Mouse (Mus musculus) layer of hippocampus, adult 11-12 months (tissue): ENCODE measurements around the gene 4930442H23Rik.
"Not testable (repeated sequence)": the region's sequence is repeated elsewhere in the genome, so short reads cannot be mapped to it uniquely, and the experiment has no call there.

Experiments
- DNase-seq: peaks from one replicate; pipeline ENCODE4 v3.0.0; 2022; ENCODE audit warnings: low spot score

The 4930442H23Rik gene

DNA sequence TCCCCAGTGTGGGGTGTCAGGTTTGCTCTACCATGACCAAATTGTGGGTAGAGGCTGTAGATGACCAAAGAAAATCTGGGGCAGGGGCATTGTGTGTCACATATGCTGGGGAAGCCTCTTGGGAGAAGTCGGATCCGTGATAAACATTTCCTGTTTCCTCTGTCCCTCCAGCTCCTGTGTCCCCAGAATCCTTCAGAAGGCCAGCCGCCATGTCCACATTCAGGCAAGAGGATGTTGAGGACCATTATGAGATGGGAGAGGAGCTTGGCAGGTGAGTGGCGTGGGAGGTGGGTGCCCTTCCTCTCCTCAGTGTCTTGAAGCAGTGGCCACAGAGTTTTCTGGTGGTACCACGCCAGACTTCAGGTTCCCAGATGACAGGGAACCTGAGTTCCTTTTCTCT lies at the start of gene 4930442H23Rik:
TSS of gene 4930442H23Rik (minus strand) at position 45 of the 400 bp plus-strand sequence.
- no peak for DNase-seq

DNA sequence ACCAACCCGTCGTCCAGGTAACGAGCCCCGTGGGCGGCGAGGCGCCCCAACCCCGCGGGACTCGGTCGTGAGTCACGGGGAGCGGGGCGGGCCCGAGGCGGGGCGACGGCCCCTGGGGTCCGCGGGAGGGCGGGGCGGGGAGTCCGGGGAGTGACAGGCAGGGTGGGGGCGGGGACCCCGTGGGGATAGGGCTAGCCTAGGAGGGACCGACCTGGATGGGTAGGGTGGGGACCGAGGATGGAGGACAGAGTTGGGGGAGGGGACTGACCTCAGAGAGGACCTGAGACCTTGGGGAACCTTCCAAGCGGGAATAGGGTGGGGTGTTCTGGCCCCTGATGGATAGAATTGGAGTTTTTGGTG lies 49.6 kb upstream of the 4930442H23Rik start:
- DNase-seq: no peak

DNA sequence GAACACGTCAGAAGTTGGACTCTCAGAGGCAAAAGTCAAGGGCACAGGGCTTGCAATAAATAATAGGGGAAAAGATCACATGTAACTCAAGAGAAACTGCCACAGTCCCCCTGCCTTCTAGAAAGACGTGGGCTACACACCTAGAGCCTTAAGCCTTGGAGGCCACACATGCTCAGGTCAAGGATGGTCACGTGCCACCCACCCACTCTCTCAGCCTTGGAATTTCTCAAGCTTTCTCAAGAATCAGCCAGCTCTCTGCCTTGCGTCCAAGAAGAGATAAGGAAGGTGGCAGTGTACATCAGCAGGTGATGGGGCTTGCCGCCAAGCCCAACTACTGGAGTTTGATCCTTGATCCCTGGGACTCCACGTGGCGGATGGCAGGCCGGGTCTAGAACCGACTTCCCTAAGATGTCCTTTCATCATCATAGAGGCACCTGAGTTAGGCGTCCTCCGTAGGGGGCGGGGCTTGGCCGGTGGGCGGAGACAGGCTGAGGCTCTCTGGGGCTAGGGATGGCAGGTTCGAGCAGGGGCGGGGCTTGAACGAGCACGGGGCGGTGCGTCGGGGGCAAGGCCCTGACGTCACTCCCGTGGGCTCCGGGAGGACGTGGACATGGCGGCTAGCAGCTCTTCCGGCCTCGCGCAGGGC lies 49.1 kb upstream of the 4930442H23Rik start, which contains the start of gene Zfr2:
TSS of gene Zfr2 (plus strand) at position 576 of the 646 bp plus-strand sequence.
- peak; percentile 93 for DNase-seq

DNA sequence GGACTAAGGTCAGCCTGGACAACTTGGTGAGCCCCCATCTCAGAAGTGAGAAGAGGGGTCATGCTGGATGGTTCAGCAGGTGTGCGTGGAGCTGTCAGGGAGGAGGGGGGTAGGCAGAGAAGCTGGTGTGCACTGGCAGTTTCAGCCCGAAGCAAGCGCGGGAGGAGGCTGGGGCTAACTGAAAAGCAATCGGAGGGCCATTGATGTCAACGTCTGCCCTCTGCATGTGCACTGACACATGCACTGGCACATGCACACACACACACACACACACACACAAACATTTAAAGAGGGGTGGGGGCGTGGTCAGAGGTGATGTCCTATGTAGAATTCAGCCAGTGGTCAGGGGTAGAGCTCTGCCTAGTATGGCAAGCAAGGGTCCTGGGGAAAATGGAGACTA lies 47.8 kb upstream of the 4930442H23Rik start:
- DNase-seq: peak; percentile 10

DNA sequence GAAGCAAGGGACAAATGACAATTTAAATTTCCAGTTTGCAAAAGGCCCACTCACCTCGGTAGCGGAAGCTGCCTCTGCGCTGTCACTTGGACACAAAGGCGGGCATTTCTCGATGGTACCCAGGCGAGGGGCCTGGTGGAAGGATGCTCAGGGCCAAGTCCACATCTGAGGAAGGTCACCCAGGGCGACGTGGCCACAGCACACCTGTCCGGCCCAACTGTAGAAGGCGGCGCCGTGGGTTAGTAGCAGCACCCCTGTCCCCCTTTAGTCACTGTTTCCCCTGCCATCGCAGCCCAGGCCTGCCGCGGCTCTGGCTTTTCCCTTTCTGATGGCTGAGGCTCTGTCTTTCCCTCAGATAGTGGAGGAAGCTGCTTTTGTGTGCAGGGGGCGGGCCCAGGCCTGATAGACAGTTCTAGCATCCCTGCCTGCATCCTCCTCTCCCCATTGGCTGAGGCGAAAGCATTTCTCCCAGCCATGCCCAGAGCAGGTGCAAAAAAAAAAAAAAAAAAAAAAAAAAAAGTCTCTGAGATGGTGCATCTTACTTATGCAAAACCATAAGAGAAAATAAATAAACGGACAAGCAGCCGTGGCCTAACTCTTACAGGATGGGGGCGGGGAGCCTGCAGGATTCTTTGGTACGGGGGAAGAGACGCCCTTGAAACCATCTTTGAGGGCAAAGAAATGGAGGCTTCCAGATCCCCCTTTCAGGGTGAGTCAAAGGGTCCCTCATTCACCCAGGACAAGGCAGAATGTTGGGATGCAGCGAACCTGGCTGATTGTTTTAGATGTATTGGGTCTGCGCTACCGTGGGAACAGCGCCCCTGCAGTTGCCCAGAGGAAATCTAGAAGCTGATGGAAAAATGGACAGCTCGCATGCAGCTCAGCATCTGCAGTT lies 47.0 kb upstream of the 4930442H23Rik start, which contains the start of gene Atcay:
TSS of gene Atcay (minus strand) at position 396 of the 895 bp plus-strand sequence.
- peak; percentile 83 for DNase-seq

DNA sequence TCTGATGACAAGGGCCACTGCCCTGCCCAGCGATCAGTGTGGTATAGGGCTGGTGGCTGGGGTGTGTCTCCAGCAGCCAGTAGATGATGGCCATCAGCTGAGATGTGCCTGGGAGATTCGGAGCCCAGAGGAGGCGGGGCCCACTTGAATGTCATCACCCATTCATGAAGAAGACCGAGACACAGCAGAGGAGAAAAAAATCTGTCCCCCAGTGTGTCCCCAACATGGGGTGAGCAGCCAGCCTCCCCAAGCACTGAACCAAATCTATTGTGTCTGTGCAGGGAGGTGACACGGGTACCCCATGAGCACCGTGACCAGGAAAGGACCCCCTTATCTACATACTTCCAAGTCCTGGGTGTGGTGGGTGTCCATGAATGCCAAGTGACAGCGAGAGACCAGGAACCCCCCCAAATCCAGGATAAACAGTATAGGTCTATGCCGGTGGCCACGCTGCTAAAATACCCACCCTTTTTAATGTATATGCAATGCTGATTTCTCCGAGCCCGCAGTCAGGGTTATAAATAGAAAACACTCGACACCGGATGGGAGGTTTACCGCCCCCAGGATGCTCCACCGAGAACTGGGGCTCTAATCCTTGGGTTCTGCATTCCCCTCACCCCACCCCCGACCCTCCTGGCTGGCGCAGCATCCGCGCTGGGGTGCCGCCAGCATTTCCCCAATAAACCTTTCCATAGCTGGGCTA lies 46.2 kb upstream of the 4930442H23Rik start:
- DNase-seq: peak; percentile 39

DNA sequence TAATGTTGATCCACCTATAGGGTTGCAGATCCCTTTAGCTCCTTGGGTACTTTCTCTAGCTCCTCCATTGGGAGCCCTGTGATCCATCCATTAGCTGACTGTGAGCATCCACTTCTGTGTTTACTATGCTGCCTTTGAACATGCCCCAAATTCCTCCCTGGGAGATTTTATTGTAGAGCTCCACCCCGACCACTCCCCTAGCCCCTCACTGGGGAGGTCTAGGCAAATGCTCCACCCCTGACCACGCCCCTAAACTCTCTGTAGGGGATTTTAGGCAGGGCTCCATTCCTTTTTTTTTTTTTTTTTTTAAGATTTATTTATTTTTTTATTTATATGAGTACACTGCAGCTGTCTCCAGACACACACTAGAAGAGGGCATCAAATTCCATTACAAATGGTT lies 40.1 kb upstream of the 4930442H23Rik start:
- not testable (repeated sequence) for DNase-seq

DNA sequence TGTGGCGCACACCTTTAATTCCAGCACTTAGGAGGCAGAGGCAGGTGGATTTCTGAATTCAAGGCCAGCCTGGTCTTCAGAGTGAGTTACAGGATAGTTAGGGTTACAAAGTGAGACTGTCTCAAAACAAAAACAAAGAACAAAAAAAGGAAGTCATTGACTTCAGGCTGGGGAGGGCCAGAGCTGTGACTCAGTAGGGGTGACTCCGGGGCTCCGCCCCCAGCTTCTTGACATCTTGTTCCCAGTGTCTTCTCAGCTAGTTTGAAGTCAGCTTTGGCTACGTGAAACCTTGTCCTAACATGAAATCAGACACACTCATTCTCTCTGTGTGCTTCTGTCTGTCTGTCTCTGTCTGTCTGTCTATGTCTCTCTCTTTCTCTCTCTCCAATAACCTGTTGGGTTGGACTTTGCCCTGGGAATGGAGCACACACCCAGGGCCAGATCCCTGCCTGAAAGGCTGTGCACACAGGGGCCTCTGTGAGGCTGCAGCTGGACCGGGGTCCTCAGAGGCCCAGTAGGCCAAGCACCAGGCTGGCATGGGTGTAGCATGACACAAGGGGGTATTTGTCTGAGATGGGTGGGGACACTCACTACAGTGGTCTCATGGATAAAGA lies 37.9 kb upstream of the 4930442H23Rik start:
- no peak for DNase-seq

DNA sequence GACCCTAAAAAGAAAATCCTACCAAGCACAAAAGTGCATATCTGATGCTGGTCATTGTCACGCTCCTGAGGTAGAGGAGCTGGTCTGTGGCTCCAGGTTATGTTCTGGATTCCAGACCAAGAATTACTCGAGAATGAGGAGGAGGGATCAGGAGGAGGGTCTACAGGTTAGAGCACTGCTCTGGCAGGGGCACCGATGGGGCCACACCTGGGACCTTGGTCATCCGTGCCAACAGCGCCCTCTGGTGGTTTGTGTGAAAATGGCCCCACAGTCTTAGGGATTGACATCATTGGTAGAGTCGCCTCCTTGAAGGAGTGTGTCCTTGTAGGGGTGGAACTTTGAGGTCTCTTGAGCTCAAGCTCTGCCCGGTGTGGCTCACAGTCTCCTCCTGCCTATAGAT lies 34.3 kb upstream of the 4930442H23Rik start:
- no peak for DNase-seq

DNA sequence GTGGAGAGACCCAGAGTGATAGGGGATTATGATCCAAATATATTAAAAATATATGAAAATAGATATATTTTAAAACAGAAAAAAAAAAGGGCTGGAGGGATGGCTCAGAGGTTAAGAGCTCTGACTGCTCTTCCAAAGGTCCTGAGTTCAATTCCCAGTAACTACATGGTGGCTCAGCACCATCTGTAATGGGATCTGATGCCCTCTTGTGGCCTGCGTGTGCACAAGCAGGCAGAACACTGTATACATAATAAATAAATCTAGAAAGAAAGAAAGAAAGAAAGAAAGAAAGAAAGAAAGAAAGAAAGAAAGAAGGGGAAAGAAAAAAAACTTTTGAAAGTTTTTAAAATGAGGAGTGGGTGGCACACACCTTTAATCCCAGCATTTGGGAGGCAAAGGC lies 33.6 kb upstream of the 4930442H23Rik start:
- not testable (repeated sequence) for DNase-seq

DNA sequence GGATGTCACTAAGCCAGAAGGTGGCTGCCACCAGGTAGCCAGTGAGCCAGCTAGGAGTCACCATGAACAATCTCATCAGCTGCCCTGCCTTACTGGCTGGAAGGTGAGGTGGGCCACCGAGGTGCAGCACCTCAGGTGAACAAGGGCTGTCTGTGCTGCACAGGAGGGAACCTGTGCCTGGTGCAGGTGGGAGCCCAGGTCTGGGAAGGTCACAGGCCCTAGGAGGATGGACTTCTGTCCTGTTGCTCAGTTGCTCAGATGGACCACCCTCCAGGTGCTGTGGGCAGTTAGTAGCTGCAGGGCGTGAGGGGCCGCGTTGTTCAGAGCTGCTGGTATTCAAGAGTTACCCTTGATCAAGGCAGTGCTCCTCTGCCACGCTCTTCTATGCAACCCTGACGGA lies 33.2 kb upstream of the 4930442H23Rik start:
- DNase-seq: no peak

DNA sequence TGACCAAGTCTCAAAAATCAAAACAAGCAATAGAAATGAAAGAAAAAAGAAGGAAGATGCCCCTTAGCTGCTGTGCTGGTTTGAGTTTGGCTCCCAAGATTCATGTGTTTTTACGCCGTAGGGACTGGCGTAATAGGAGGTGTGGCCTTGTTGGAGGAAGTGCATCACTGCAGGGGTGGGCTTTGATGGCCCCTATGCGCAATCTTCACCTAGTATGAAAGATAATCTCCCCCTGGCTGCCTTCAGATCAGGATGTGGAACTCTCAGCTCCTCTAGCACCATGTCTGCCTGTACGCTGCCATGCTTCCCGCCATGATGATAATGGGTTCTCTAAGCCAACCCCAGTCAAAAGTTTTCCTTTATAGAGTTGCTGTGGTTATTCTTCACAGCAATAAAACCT lies 32.6 kb upstream of the 4930442H23Rik start:
- no peak for DNase-seq

DNA sequence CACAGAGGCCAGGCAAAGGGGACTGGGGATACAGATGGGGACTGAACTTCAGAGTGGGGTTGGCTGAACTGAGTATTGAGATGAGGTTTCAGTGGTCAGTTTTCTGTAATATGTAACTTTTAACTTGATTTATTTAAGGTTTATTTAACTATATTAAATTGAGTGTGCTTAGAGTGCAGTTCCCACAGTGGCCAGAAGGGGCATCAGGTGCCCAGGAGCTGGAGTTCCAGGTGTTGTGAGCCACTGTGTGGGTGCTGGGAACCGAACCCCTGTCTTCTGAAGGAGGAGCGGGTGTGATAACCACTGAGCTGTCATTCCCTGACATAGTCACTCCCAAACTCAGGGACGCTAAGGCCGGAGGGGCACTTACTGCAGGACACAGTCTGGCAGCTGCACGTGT lies 26.5 kb upstream of the 4930442H23Rik start:
- DNase-seq: peak; percentile 6

DNA sequence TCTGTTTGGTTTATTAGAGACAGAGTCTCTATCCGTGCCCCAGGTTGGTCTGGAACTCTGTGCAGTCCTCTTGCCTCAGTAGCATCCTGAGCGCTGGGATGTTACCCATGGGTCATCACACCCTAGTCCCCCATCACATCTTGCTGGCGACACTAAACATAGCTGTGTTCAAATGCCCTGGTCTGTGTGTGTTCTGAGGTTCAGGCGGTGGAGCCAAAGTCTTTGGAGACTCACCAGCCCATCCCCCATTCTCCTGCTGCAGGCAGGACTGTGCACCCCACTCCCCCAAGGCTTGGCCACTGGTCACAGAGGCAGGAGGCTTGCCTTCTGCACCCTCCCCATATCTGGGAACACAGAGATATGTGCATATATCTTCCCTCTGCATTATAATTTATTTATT lies 20.5 kb upstream of the 4930442H23Rik start:
- DNase-seq: no peak

DNA sequence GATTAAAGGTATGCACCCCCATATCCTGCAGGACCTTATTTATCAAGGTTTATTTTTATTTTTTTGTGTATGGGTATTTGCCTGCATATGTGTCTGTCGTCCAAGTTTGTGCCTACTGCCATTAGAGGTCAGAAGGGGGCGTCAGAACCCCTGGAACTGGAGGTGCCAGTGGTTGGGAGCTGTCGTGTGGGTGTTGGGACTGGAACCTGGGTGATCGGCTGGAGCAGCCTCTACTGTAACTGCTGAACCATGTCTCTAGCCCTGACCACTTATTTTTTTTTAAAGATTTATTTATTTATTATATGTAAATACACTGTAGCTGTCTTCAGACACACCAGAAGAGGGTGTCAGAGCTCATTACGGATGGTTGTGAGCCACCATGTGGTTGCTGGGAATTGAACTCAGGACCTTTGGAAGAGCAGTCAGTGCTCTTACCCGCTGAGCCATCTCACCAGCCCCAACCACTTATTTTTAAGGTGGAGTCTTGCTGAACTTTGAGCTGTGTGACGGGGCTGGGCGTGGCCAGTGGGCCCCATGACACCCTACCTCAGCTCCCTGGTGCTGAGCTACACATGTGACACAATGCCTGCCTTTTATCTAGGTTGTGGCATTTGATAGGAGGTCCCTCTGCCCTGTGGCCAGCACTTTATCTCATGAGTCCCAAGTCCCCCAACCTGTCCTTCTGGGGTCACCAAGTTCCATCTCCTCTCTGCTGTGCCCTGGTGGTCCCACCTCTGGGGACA lies 19.5 kb upstream of the 4930442H23Rik start:
- peak; percentile 4 for DNase-seq

DNA sequence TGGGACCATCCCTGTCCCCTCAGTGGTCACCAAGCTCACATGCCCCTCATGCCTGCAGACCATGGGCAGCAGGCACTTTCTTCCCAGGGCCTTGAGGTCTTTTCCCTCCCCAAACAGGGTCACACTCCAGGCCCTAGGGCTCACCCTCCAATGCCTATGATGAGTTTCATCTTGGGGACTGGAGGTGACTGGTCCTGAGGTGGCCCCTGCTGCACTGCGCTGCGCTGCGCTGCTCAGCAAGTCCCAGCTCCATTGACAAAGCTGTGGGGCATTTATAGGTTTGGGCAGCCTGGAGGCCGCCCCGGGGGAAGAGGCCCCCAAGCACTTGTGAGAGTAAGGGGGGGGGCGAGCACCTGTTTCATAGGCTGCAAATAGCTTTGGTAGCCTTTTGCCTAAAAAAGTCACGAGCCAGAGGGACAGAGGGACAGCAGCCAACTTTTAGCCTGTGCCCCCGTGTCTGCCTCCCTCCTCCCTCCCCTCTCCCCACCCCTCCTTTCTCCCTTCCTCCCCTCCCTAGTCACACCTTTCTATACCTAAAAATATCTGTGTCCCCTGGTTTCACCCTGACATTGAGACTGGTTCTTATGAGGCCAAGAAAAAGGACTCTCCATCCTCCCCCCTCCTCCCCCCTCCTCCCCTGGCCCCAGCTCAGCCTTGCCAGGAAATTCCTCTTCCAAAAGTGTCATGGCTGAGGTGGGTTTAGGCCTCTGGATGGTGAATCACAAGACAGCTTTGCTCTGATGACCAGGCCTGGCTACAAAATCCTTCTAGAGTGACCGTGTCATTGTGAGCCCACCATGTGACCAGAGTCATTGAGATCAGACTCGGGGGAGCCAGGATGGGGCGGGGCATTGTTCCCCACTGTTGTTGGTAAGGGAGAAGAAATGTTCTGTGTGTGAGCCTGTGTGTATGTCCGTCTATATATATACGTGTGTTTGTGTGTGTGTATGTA lies 18.4 kb upstream of the 4930442H23Rik start, which contains the start of gene Nmrk2:
TSS of gene Nmrk2 (minus strand) at position 245 of the 952 bp plus-strand sequence.
- DNase-seq: no peak

DNA sequence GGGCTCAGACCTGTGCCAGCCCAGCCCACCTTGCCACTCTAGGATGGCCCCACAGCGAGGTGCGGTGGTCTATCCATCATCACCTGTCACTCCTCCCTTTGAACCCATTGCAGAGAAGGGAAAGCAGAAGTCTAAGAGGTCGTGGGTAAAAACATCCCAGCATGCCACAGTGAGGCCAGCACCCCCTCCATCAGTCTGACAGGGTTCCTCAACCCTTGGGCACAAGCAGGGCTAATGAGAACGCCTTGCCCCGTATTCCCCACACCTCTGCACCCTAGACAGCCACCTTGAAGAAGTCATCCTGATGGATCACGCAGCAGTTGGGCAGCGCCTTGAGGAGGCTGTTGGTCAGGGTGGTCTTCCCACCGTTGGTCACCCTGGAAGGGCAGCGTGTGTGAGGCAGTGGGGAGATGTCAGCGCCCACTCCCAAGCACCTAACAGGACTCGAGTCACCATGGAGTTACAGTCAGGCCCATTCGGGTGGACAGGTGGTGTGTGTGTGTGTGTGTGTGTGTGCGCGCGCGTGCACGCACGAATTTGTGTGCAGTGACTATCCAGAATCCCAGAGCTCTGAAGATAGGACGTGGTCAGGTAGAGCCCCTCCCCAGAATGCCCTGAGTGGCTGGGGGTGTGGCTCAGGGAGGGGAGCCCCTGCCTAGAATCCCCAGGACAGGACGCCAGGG lies 17.1 kb upstream of the 4930442H23Rik start:
- no peak for DNase-seq

DNA sequence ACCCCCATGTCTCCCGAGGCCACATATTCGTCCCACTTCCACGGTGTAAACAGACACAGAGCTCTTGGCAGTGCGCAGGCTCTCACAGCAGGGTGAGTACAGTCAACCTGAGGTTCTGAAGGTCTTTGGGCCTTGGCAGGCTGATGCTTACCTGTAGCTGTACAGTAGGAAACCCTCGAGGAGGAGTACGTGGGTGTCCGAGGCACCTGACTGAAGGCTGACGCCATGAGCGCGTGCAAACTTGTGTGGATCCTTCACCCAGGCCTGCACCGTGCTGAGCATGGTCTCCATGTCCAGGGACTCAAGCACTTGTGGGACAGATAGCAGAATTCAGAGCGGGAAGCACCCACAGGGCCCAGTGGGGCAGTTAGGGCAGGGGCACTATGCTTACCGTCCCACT lies 16.5 kb upstream of the 4930442H23Rik start:
- no peak for DNase-seq

DNA sequence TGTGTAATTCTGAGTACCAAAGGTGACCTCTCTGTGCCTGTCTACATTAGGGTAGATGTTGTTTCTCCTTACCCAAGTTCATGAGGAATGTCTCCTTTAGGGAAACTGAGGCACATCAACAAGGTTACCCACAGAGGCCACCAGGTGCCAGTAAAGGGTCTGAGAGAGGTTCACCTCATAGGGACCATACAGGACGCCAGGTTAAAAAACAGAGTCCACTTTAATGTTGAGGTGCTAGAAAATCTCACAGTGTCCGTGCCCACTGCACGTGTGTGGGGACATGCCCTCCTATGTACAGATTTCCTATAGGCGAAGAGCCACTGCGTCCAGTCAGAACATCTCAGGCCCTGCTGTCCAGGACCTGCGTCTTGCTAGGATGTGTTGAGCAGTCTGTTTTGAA lies 15.3 kb upstream of the 4930442H23Rik start:
- DNase-seq: no peak

DNA sequence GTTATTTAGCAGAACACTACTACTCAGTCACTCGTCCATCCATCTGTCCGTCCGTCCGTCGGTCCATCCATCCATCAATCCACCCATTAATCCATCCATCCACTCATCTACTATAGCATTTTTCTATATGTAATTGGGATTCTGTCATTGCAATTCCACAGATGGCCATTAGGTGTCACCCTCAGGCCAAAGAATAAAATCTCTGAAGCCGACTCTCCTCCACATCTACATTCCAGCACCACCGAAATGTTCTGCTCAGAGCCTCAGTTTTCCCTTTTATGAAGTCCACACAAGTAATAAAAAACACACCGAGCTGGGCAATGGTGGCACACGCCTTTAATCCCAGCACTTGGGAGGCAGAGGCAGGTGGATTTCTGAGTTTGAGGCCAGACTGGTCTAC lies 14.6 kb upstream of the 4930442H23Rik start:
- peak; percentile 79 for DNase-seq
